Mouse (Mus musculus): Measurements from ENCODE around the gene Rnf217.

Rnf217 gene

GRCm38 (mm10) chr10:31501644-31502043 lies 107.3 kb downstream of the Rnf217 start:
- no peak for DNase-seq (ENCODE audit: extremely low read depth, low read depth)

GRCm38 (mm10) chr10:31496931-31497330 lies 112.1 kb downstream of the Rnf217 start:
- DNase-seq (ENCODE audit: extremely low read depth, low read depth), result no peak

GRCm38 (mm10) chr10:31495826-31496225 lies 113.2 kb downstream of the Rnf217 start:
- no peak for DNase-seq (ENCODE audit: extremely low read depth, low read depth)

- no peak for DNase-seq (ENCODE audit: extremely low read depth, low read depth)
Measured at GRCm38 (mm10) chr10:31494296-31494695, 114.7 kb downstream of the Rnf217 start.

GRCm38 (mm10) chr10:31467043-31467898 lies 141.7 kb downstream of the Rnf217 start:
- DNase-seq (ENCODE audit: extremely low read depth, low read depth), result no peak

GRCm38 (mm10) chr10:31465840-31466541 lies 143.0 kb downstream of the Rnf217 start:
- DNase-seq (ENCODE audit: extremely low read depth, low read depth), result no peak

GRCm38 (mm10) chr10:31465424-31465823 lies 143.6 kb downstream of the Rnf217 start:
- DNase-seq (ENCODE audit: extremely low read depth, low read depth), result no peak

GRCm38 (mm10) chr10:31463044-31463443 lies 145.9 kb downstream of the Rnf217 start:
- DNase-seq (ENCODE audit: extremely low read depth, low read depth), result no peak

GRCm38 (mm10) chr10:31456806-31457205 lies 152.2 kb downstream of the Rnf217 start:
- DNase-seq (ENCODE audit: extremely low read depth, low read depth), result no peak

GRCm38 (mm10) chr10:31447083-31447482 lies 161.9 kb downstream of the Rnf217 start:
- DNase-seq (ENCODE audit: extremely low read depth, low read depth), result no peak

- no peak for DNase-seq (ENCODE audit: extremely low read depth, low read depth)
Measured at GRCm38 (mm10) chr10:31445291-31446124, 163.5 kb downstream of the Rnf217 start, which contains the start of gene Tpd52l1. Gene Tpd52l1, minus strand, starts transcription at chr10:31445958.

GRCm38 (mm10) chr10:31444206-31444605 lies 164.8 kb downstream of the Rnf217 start:
- no peak for DNase-seq (ENCODE audit: extremely low read depth, low read depth)

Data from MEL-GATA-1-ER (cell line).